Mouse (Mus musculus) T-cell, adult 66 days (primary cell): Measurements from ENCODE around the gene Nol6. TPM values are rescaled to one million over a fixed set of nuclear protein-coding genes. Genes with fewer than 3 reads are reported as not detected.

ENCODE experiments used
- total RNA-seq, 2 experiments: library from RNA; stranded (reverse); gene quantifications; 3 replicates in 1 of 2; 4 replicates in 1 of 2; pipeline ENCODE4 v1.2.4; 2023

The Nol6 gene
- total RNA-seq = 10 to 100 TPM; 72.5 to 81.9 TPM

DNA sequence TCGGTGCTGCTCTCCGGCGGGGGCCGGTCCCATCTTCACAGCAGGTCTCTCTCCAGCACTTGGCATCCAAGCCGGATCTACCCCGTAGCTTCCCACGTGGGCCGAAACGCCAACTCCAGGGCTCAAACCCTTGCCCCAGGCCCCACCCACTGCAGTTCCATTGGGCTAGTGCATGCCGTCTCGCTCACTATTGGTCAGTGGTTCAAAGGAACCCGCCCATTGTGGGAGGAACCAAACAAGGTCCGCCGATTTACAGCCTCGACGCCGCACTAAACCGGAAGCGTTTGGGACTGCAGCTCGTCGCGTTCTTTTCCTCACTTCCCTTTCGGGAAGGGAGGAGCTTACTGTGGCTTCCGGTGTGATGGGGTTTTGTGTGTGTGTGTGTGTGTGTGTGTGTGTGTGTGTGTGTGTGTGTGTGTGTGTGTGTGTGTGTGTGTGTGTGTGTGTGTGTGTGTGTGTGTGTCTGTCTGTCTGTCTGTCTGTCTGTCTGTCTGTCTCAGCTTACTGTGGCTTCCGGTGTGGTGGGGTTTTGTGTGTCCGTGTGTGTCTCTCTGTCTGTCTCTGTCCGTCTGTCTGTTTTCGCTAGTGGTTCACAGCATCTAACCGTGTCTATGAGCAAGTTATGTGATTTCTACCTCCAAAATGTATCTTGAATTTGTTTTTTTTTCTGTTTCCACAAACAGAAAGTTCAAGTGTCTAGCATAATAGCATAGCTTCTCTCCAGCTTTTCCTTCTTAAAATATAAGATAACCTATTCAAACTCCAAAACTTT, at the start of gene Nol6:
TSS of gene Nol6 (minus strand) at position 276 of the 772 bp plus-strand sequence.

DNA sequence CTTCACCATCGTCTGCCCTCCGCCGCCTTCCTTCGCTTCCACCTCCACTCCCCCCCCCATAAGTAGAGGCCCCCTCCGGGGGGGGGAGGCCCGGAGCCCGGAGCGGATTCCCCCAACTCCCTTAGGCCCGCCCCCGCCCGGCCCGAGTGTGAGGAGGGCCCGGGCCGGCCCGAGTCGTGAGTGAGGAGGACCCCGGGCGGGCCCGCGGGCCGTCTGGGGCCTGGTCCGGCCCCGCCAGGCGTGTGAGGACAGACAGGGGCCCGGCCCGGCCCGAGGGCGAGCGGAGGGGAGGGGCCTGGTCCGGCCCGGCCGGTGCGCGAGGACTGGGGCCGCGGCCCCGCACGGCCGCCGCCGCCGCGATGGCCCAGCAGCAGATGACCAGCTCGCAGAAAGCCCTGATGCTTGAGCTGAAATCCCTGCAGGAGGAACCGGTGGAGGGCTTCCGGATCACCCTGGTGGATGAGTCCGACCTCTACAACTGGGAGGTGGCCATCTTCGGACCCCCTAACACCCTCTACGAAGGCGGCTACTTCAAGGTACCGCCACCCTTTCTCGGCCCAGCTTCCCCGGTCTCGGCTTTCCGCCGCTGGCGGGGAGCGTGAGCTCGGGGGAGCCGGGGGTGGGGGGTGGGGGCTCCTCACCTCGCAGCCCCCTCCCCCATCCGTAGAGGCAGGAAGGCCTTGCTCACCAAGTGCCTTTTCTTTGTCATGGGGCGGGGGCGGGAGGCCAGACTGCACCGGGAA, 11.6 kb upstream of the Nol6 start, which contains the start of gene Ube2r2:
TSS of gene Ube2r2 (plus strand) at position 33 of the 743 bp plus-strand sequence.

DNA sequence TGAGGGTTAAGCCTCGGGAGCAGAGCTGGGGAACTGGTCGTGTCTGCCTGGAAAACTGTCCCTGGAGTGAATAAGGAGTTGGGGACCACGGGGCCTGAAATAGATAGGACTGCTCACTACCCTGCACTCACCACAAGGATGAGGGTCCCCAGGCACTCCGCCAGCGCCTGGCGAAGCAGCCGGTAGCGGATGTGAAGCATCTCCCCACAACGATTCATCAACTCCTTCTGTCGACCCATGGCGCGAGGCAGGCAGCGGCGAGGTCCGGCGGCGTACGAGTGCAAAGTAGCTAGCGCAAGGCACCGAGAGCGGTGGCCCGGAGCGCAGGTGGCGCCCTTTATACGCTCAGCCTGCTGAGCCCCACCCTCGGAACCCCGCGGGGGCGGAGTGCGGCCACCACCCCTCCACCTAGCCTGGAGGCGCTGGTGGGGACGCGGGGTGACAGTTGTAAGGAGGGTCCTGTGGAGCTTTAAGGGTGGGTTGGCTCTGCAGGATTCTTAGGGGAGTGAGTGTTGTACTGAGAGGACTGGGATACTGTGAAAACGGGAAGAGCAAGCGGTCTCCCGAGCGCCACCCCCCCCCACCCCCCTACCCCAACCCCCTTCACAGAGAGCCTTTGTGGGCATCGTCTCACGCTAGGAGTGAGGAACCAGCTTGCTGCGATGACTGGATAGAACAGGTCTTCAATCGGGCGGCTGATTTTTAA, 26.2 kb downstream of the Nol6 start, which contains the start of gene Aqp3:
TSS of gene Aqp3 (minus strand) at position 313 of the 706 bp plus-strand sequence.

Other genes with a start within 250 kb of the Nol6 start
- gene Spink4, start 204.4 kb downstream of the Nol6 start, total RNA-seq = not detected
- gene Bag1, start 176.2 kb downstream of the Nol6 start, total RNA-seq = 10 to 100 TPM; 70.6 to 79.1 TPM
- gene Chmp5, start 176.0 kb downstream of the Nol6 start, total RNA-seq = 10 to 100 TPM; 28.3 to 36.3 TPM
- gene Nfx1, start 153.5 kb downstream of the Nol6 start, total RNA-seq = 10 to 100 TPM; 93.8 to 94.6 TPM
- not detected for gene Aqp7, start 76.3 kb downstream of the Nol6 start, total RNA-seq
- gene Aqp3, start 26.3 kb downstream of the Nol6 start, total RNA-seq = 10 to 100 TPM; 59.6 to 67.0 TPM
- 10 to 100 TPM; 77.0 to 79.0 TPM for gene Ube2r2, start 11.3 kb upstream of the Nol6 start, total RNA-seq
- 10 to 100 TPM; 64.8 to 74.1 TPM for gene Ubap2, start 150.7 kb upstream of the Nol6 start, total RNA-seq
- 10 to 100 TPM; 32.4 to 37.0 TPM for gene Dcaf12, start 190.4 kb upstream of the Nol6 start, total RNA-seq
- 10 to 100 TPM; 34.8 to 46.7 TPM for gene Ubap1, start 224.5 kb upstream of the Nol6 start, total RNA-seq